Mouse (Mus musculus): Measurements from ENCODE around the gene AI413582.

DNA sequence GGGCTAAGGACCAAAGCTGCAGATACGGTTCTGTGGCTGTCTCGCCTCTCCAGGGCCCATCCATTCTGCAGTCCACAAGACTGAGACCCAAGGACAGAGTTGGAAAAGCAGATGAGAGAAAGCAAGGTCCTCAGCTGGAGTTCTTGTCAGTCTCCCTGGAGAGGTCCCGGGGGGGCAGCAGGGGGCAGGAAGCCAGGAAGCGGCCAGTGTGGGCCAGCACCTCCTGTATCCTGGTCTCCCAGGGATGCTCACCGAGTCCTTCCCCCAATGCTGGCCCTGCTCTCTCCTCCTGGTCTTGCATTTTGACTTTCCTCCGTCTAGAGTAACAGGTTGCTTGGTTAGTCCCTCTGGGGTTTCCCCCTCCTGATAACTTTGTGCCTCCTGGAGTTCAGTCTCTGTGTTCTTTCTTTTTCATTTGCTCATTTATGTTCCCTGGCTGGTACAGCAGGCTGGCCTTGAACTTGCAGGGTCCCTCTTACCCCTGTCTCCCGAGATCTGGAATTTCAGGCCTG is 18.9 kb downstream of the AI413582 start:
- TF ChIP-seq CTCF (IDR thresholded peaks at IDR 0.05 in 2 of 3, conservative IDR thresholded peaks at IDR 0.05 in 1 of 3; ENCODE audit: control insufficient read depth in 1 of 3, insufficient read depth in 1 of 3, low read depth in 2 of 3, low read length in 3 of 3, poor library complexity in 1 of 3, severe bottlenecking in 1 of 3), result no peak
- TF ChIP-seq HCFC1 (IDR thresholded peaks at IDR 0.05; ENCODE audit: low read depth, low read length), result no peak
- no peak for TF ChIP-seq USF2 (IDR thresholded peaks at IDR 0.05; ENCODE audit: borderline replicate concordance in 1 of 2, insufficient read depth in 1 of 2, low read depth in 1 of 2, low read length in 2 of 2)
